ENCODE assay signal across 8 mouse cellular contexts in genomic region chr7:27933050-27933799, GRCm38 (mm10). TPM values are rescaled to one million over a fixed set of nuclear protein-coding genes. Genes with fewer than 3 reads are reported as not detected.
DNase-seq lines count a peak whose midpoint lies in the region; ATAC-seq and TF ChIP-seq lines count a peak whose summit lies in the region.

No protein-coding gene starts in this region.

- H3K4me1 ChIP-seq in heart, embryonic 10.5 days = peaks cover 14% of the 10 kb centered on the region
- H3K4me1 ChIP-seq in hindbrain, embryonic 13.5 days (replicated peaks) = peaks cover 6% of the 10 kb centered on the region
- H3K4me1 ChIP-seq in midbrain, embryonic 10.5 days = peaks cover 21% of the 10 kb centered on the region

- no peaks in the 10 kb centered on the region for H3K9me3 ChIP-seq in heart, embryonic 10.5 days
- H3K9me3 ChIP-seq in hindbrain, embryonic 13.5 days = no peaks in the 10 kb centered on the region
- H3K9me3 ChIP-seq in midbrain, embryonic 10.5 days (replicated peaks) = no peaks in the 10 kb centered on the region

- no peak for DNase-seq in heart, embryonic 10.5 days (ENCODE audit: low spot score)
- DNase-seq in heart, postnatal 4 days = no peak
- DNase-seq in Patski (ENCODE audit: low read depth, low spot score) = no peak
- no peak for DNase-seq in midbrain, embryonic 10.5 days (ENCODE audit: low spot score)
- DNase-seq in thymus, postnatal 36 days = peak; percentile 8 to 18
- no peak for DNase-seq in ovary, postnatal 10 days (ENCODE audit: low spot score)
- no peak for DNase-seq in cerebellum, postnatal 4 days (ENCODE audit: low spot score in 2 of 2)

- peak; percentile 67 for ATAC-seq in Patski
- no peak; the same call in 1 of the 2 replicates for ATAC-seq in hindbrain, embryonic 13.5 days (ENCODE audit: low FRiP score)

- no peaks in the 10 kb centered on the region for H3K27me3 ChIP-seq in heart, embryonic 10.5 days (ENCODE audit: insufficient read depth, poor library complexity, severe bottlenecking)
- no peaks in the 10 kb centered on the region for H3K27me3 ChIP-seq in Patski
- H3K27me3 ChIP-seq in hindbrain, embryonic 13.5 days = 0 out of 2 replicates have a peak, but pooled peaks cover 2% of the 10 kb centered on the region
- H3K27me3 ChIP-seq in midbrain, embryonic 10.5 days (ENCODE audit: low read depth, poor library complexity, severe bottlenecking) = no peaks in the 10 kb centered on the region

- POLR2A ChIA-PET in Patski (lab: Charles Lee) = no interaction called here

- peak overlapping the region; percentile 16; the same call in 1 of the 2 replicates for H3K27ac ChIP-seq in heart, embryonic 10.5 days
- no peak overlapping the region for H3K27ac ChIP-seq in hindbrain, embryonic 13.5 days
- H3K27ac ChIP-seq in midbrain, embryonic 10.5 days (replicated peaks) = peak overlapping the region; percentile 59; the same call in 1 of the 2 replicates

- CTCF ChIA-PET in Patski (lab: Charles Lee) = no interaction called here

- no peaks in the 10 kb centered on the region for H3K36me3 ChIP-seq in heart, embryonic 10.5 days
- H3K36me3 ChIP-seq in hindbrain, embryonic 13.5 days = no peaks in the 10 kb centered on the region
- no peaks in the 10 kb centered on the region for H3K36me3 ChIP-seq in midbrain, embryonic 10.5 days

- H3K9ac ChIP-seq in hindbrain, embryonic 13.5 days = no peak overlapping the region

- peak overlapping the region; percentile 44 for H3K4me2 ChIP-seq in hindbrain, embryonic 13.5 days

- in situ Hi-C loops in Patski (cut with MboI; ENCODE audit: low pct_unique_long_range_greater_than_20kb) = loop anchor here (5.0 kb wide), 1 partner anchor 96 kb away; the partner anchor contains the start of gene Zfp59

- no peak for TF ChIP-seq CTCF in Patski (IDR thresholded peaks at IDR 0.05)

- 23% methylated on average over 7 of the region's 7 CpGs for WGBS in heart, embryonic 10.5 days
- 24% methylated on average over 7 of the region's 7 CpGs for WGBS in hindbrain, embryonic 13.5 days
- WGBS in midbrain, embryonic 10.5 days = 27% methylated on average over 7 of the region's 7 CpGs

- H3K4me3 ChIP-seq in heart, embryonic 10.5 days = peak overlapping the region; percentile 47
- 0 out of 2 replicates have a peak overlapping the region, but pooled peaks have one; percentile 5 for H3K4me3 ChIP-seq in hindbrain, embryonic 13.5 days
- H3K4me3 ChIP-seq in midbrain, embryonic 10.5 days = peak overlapping the region; percentile 38

RNA-seq across cellular contexts. Expression of gene Zfp974, which starts 4.0 kb away (rescaled TPM):
- polyA plus RNA-seq in heart, embryonic 10.5 days (2016; fragmentation: Nextera tagmentation; extraction: Ambion mirVana) = 7.0 and 7.8 TPM in 2 replicates
- 1 to 10 TPM; 6.9 to 7.7 TPM for total RNA-seq in heart, postnatal 4 days (2021)
- polyA plus RNA-seq in Patski (2021) = 8.1 TPM
- polyA plus RNA-seq in hindbrain, embryonic 13.5 days (2015; fragmentation: Nextera tagmentation; extraction: Ambion mirVana) = 14.5 and 15.6 TPM in 2 replicates
- polyA plus RNA-seq in midbrain, embryonic 10.5 days (2016; fragmentation: Nextera tagmentation; extraction: Ambion mirVana) = 10.4 and 12.4 TPM in 2 replicates

RNA-seq across cellular contexts. Expression of gene Zfp780b, which starts 45.7 kb away (rescaled TPM):
- 15.5 and 17.1 TPM in 2 replicates for polyA plus RNA-seq in heart, embryonic 10.5 days (2016; fragmentation: Nextera tagmentation; extraction: Ambion mirVana)
- 1 to 10 TPM; 7.4 to 8.7 TPM for total RNA-seq in heart, postnatal 4 days (2021)
- polyA plus RNA-seq in Patski (2021) = 9.2 TPM
- polyA plus RNA-seq in hindbrain, embryonic 13.5 days (2015; fragmentation: Nextera tagmentation; extraction: Ambion mirVana) = 29.8 and 33.5 TPM in 2 replicates
- polyA plus RNA-seq in midbrain, embryonic 10.5 days (2016; fragmentation: Nextera tagmentation; extraction: Ambion mirVana) = 22.4 and 23.8 TPM in 2 replicates

Comparison
In these comparisons a context has a peak if more than half of its experiments do, and no peak if none do; other contexts are left out.
1. DNase-seq: peak in thymus, postnatal 36 days (2 of 2); none in heart, embryonic 10.5 days (single experiment), heart, postnatal 4 days (single experiment), Patski (single experiment), midbrain, embryonic 10.5 days (single experiment), ovary, postnatal 10 days (single experiment) and cerebellum, postnatal 4 days (0 of 2).
2. Peak in every context shown above with its lines, with median percentiles within 50 percentile points of each other: H3K4me3 ChIP-seq.